Mouse (Mus musculus): ENCODE data around the gene Ms4a18. TPM values are rescaled to one million over a fixed set of nuclear protein-coding genes. Genes with fewer than 3 reads are reported as not detected.
"Not testable (repeated sequence)": the region's sequence is repeated elsewhere in the genome, so short reads cannot be mapped to it uniquely, and the experiment has no call there.

Ms4a18 gene
- not detected for total RNA-seq (2021)
- long read RNA-seq, experiment 1 = 0 reads
- long read RNA-seq, experiment 2 = 0 reads

GRCm38 (mm10) chr19:11017891-11018290, at the start of gene Ms4a18:
Gene Ms4a18 (minus strand): TSS chr19:11018031.
- intact Hi-C loops (cut with DNase I; ENCODE audit: low total_unique reads) = no loop called here
- DNase-seq = no peak

GRCm38 (mm10) chr19:11065202-11065875, 47.5 kb upstream of the Ms4a18 start:
- DNase-seq = no peak
- intact Hi-C loops (cut with DNase I; ENCODE audit: low total_unique reads) = no loop called here

GRCm38 (mm10) chr19:11060900-11061299, 43.1 kb upstream of the Ms4a18 start:
- no peak for DNase-seq
- intact Hi-C loops (cut with DNase I; ENCODE audit: low total_unique reads) = no loop called here

- DNase-seq = no peak
- intact Hi-C loops (cut with DNase I; ENCODE audit: low total_unique reads) = no loop called here
Measured at GRCm38 (mm10) chr19:11059967-11060366, 42.1 kb upstream of the Ms4a18 start.

GRCm38 (mm10) chr19:11055700-11056099, 37.9 kb upstream of the Ms4a18 start:
- intact Hi-C loops (cut with DNase I; ENCODE audit: low total_unique reads); DNase-seq: not testable (repeated sequence)

- DNase-seq = no peak
- intact Hi-C loops (cut with DNase I; ENCODE audit: low total_unique reads) = no loop called here
Measured at GRCm38 (mm10) chr19:11053277-11053676, 35.4 kb upstream of the Ms4a18 start.

- intact Hi-C loops (cut with DNase I; ENCODE audit: low total_unique reads) = no loop called here
- DNase-seq = no peak
Measured at GRCm38 (mm10) chr19:11052877-11053276, 35.0 kb upstream of the Ms4a18 start.

- intact Hi-C loops (cut with DNase I; ENCODE audit: low total_unique reads) = no loop called here
- DNase-seq = no peak
Measured at GRCm38 (mm10) chr19:11050286-11050685, 32.5 kb upstream of the Ms4a18 start.

GRCm38 (mm10) chr19:11049426-11049825, 31.6 kb upstream of the Ms4a18 start:
- no peak for DNase-seq
- intact Hi-C loops (cut with DNase I; ENCODE audit: low total_unique reads) = no loop called here

- DNase-seq = no peak
- intact Hi-C loops (cut with DNase I; ENCODE audit: low total_unique reads) = no loop called here
Measured at GRCm38 (mm10) chr19:11048503-11048902, 30.7 kb upstream of the Ms4a18 start.

- intact Hi-C loops (cut with DNase I; ENCODE audit: low total_unique reads) = no loop called here
- no peak for DNase-seq
Measured at GRCm38 (mm10) chr19:11048009-11048408, 30.2 kb upstream of the Ms4a18 start.

GRCm38 (mm10) chr19:11044996-11045711, 27.3 kb upstream of the Ms4a18 start:
- intact Hi-C loops (cut with DNase I; ENCODE audit: low total_unique reads) = no loop called here
- DNase-seq = peak; percentile 74

- intact Hi-C loops (cut with DNase I; ENCODE audit: low total_unique reads) = no loop called here
- no peak for DNase-seq
Measured at GRCm38 (mm10) chr19:11044671-11044995, 26.8 kb upstream of the Ms4a18 start.

GRCm38 (mm10) chr19:11037570-11037969, 19.7 kb upstream of the Ms4a18 start:
- intact Hi-C loops (cut with DNase I; ENCODE audit: low total_unique reads) = no loop called here
- DNase-seq = no peak

- DNase-seq = no peak
- intact Hi-C loops (cut with DNase I; ENCODE audit: low total_unique reads) = no loop called here
Measured at GRCm38 (mm10) chr19:11022382-11022781, 4.6 kb upstream of the Ms4a18 start.

- DNase-seq = peak; percentile 13
- intact Hi-C loops (cut with DNase I; ENCODE audit: low total_unique reads) = no loop called here
Measured at GRCm38 (mm10) chr19:11017251-11017650, 580 bp downstream of the Ms4a18 start.

GRCm38 (mm10) chr19:11015998-11016397, 1.8 kb downstream of the Ms4a18 start:
- intact Hi-C loops (cut with DNase I; ENCODE audit: low total_unique reads) = no loop called here
- DNase-seq = no peak

- no peak for DNase-seq
- intact Hi-C loops (cut with DNase I; ENCODE audit: low total_unique reads) = no loop called here
Measured at GRCm38 (mm10) chr19:11015468-11015867, 2.4 kb downstream of the Ms4a18 start.

GRCm38 (mm10) chr19:10993150-10993549, 24.7 kb downstream of the Ms4a18 start, which contains the start of gene Ms4a15:
Gene Ms4a15 (minus strand): TSS chr19:10993250.
- intact Hi-C loops (cut with DNase I; ENCODE audit: low total_unique reads) = no loop called here
- DNase-seq = no peak

GRCm38 (mm10) chr19:10991911-10992310, 25.9 kb downstream of the Ms4a18 start:
- no peak for DNase-seq
- intact Hi-C loops (cut with DNase I; ENCODE audit: low total_unique reads) = no loop called here

- no peak for DNase-seq
- intact Hi-C loops (cut with DNase I; ENCODE audit: low total_unique reads) = no loop called here
Measured at GRCm38 (mm10) chr19:10990751-10991150, 27.1 kb downstream of the Ms4a18 start.

Measured in gastrocnemius, postnatal 14 days (tissue).